Mouse (Mus musculus) hindbrain, embryonic 12.5 days (tissue): ENCODE results near the gene Wfdc6a. TPM values are rescaled to one million over a fixed set of nuclear protein-coding genes. Genes with fewer than 3 reads are reported as not detected.
"Not testable (repeated sequence)": the region's sequence is repeated elsewhere in the genome, so short reads cannot be mapped to it uniquely, and the experiment has no call there.

Experiments
- ATAC-seq: fragments of 200-750 bp; cut with Nextera tagmentation; 2 replicates; pipeline ENCODE4 v1.8.0; 2017; ENCODE audit warnings: moderate TSS enrichment; ENCODE audit not compliant: low FRiP score
- H3K27ac ChIP-seq: fragments of 300-500 bp; sonication (generic); 2 replicates; pipeline ENCODE4 v1.5.1; 2016; ENCODE audit warnings: mild to moderate bottlenecking
- H3K27me3 ChIP-seq: fragments of 300-500 bp; sonication (generic); 2 replicates; pipeline ENCODE4 v1.6.1; 2016; ENCODE audit warnings: mild to moderate bottlenecking
- H3K36me3 ChIP-seq: fragments of 300-500 bp; sonication (generic); 2 replicates; pipeline ENCODE4 v1.6.1; 2016; ENCODE audit warnings: mild to moderate bottlenecking
- H3K4me1 ChIP-seq: fragments of 300-500 bp; sonication (generic); 2 replicates; pipeline ENCODE4 v1.6.1; 2016
- H3K4me2 ChIP-seq: fragments of 300-500 bp; sonication (generic); replicated peaks from 2 replicates; pipeline ENCODE4 v1.6.1; 2016; ENCODE audit warnings: mild to moderate bottlenecking
- H3K4me3 ChIP-seq: fragments of 300-500 bp; sonication (generic); 2 replicates; pipeline ENCODE4 v1.5.1; 2016; ENCODE audit warnings: mild to moderate bottlenecking
- H3K9ac ChIP-seq: fragments of 300-500 bp; sonication (generic); 2 replicates; pipeline ENCODE4 v1.6.1; 2016; ENCODE audit warnings: mild to moderate bottlenecking, moderate library complexity
- H3K9me3 ChIP-seq: fragments of 300-500 bp; sonication (generic); replicated peaks from 2 replicates; pipeline ENCODE4 v1.6.1; 2016; ENCODE audit warnings: mild to moderate bottlenecking
- WGBS: fragments of 180-500 bp; shearing (Covaris S2); methylation state at CpG from one replicate; pipeline ENCODE4 v1.1.7; 2016; 5-methylcytosine and 5-hydroxymethylcytosine counted together
- polyA plus RNA-seq: library from polyadenylated mRNA; unstranded; fragments of >200 nt; fragmentation: Nextera tagmentation; extraction: Ambion mirVana; gene quantifications from 2 replicates; pipeline ENCODE4 v1.2.1, GENCODE M21; 2016

Wfdc6a gene
- polyA plus RNA-seq, result not detected in 2 replicates

DNA sequence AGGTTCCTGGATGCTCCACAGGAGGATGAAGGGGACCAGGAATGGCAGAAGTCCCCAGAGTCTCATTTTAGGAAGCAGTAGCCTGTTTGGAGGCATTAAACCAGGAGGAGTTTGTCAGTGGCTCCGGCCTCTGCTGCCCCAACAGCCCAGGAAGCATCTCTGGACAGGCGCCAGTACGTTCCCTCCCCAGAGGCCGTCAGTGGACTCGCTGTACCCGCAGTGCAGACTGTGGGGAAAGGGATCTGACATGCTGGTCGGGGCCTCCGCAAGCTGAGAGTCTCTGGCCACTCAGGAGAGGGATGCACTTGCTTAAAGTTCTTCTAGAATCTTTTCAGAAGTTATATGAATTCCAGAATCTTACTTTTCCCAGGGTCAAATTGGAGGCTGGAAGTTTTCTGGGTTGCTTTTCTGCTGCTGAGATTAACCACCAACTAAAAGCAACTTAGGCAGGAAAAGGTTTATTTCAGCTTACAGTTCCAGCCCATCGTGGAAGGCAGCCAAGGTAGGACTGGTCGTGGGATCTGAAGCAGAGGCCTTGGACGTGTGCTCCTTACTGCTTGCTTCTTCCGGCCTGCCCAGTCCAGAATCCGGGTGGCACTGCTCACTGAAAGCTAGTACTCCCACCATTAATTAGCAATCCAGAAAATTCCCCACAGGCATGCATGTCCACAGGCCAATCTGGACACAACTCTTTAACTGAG lies at the start of gene Wfdc6a:
TSS of gene Wfdc6a (minus strand) at position 423 of the 701 bp plus-strand sequence.
- not testable (repeated sequence) for H3K4me2 ChIP-seq, H3K4me1 ChIP-seq, H3K27me3 ChIP-seq, ATAC-seq, H3K4me3 ChIP-seq, H3K36me3 ChIP-seq, H3K9ac ChIP-seq, H3K9me3 ChIP-seq, H3K27ac ChIP-seq
- 72% methylated on average over 13 of the region's 13 CpGs for WGBS

DNA sequence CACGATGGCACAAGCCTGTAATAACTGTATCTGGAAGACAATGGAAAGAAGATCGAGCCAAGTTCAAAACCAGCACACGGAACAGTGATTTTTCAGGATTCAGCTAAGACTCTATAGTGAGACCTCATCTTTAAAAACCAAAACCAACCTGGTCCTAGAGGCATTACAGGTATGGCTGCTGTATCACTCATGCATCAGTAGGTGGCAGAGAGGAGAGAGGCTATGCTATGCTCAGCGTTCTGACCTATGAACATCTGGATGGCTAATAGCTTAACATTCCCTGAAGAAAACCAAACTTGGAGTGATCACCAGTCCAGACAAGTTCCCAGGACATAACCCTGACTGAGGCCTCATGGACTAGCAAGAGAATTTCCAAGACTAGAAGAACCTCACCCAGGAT lies 36.5 kb upstream of the Wfdc6a start:
- Histone ChIP-seq H3K4me2 (no peak overlapping the region), H3K27me3 (no peaks in the 10 kb centered on the region), H3K9ac (no peak overlapping the region), H3K4me3 (no peak overlapping the region), H3K27ac (no peak overlapping the region), H3K36me3 (no peaks in the 10 kb centered on the region), H3K9me3 (no peaks in the 10 kb centered on the region), H3K4me1 (no peaks in the 10 kb centered on the region)
- no peak for ATAC-seq
- 89% methylated on average over 4 of the region's 4 CpGs for WGBS

DNA sequence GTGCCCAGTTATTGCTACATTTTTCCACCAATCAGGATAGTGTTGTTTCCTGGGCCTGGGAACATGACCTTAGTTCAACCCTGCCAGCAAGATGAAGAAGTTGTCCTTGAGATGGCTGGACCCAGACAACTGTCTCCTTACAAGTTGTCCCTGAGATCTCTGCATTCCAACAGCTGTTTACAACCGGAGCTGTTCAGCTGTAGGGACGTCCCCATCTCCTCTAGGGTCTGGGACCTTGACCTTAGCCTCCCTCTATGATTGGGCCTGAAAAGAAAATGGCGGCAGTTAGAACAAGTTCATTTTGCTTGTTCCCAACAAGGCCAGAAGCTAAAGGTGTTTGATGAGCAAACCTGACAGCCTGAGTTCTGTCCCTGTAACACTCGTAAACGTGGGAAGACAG lies 33.8 kb upstream of the Wfdc6a start:
- Histone ChIP-seq H3K9me3 (no peaks in the 10 kb centered on the region), H3K36me3 (no peaks in the 10 kb centered on the region), H3K27ac (no peak overlapping the region), H3K27me3 (no peaks in the 10 kb centered on the region), H3K4me1 (no peaks in the 10 kb centered on the region), H3K9ac (no peak overlapping the region), H3K4me3 (no peak overlapping the region), H3K4me2 (no peak overlapping the region)
- ATAC-seq, result no peak
- WGBS, result 87% methylated on average over 5 of the region's 5 CpGs

DNA sequence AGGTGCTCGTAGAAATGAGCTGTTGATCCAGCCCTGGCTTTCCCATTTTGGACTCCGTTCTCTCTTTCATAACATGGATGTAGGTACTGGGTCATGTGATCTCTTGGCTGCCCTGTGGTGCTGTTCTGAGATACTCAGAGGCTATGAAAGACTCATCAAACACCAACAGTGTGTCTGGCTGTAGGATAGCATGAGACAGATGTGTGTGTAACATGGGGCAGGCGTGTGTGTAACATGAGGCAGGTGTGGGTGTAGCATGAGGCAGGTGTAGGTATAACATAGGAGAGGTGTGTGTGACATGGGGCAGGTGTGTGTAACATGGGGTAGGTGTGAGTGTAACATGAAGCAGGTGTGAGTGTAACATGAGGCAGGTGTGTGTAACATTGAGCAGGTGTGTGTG lies 30.1 kb upstream of the Wfdc6a start:
- ATAC-seq, result no peak
- H3K4me2 ChIP-seq, result no peak overlapping the region
- no peak overlapping the region for H3K4me3 ChIP-seq
- H3K4me1 ChIP-seq, result no peaks in the 10 kb centered on the region
- H3K9me3 ChIP-seq, result no peaks in the 10 kb centered on the region
- no peak overlapping the region for H3K9ac ChIP-seq
- H3K27me3 ChIP-seq, result no peaks in the 10 kb centered on the region
- H3K27ac ChIP-seq, result no peak overlapping the region
- WGBS, result 96% methylated on average over 3 of the region's 3 CpGs
- H3K36me3 ChIP-seq, result no peaks in the 10 kb centered on the region

DNA sequence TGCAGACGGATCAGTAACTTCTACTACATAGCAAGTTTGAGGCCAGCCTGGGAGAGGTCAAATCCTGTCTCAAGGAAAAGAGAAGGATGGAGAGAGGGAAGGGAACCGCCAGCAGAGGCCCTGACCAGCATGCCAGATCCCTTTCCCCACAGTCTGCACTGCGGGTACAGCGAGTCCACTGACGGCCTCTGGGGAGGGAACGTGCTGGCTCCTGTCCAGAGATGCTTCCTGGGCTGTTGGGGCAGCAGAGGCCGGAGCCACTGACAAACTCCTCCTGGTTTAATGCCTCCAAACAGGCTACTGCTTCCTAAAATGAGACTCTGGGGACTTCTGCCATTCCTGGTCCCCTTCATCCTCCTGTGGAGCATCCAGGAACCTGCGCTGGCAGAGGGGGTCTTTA lies 28.2 kb upstream of the Wfdc6a start, which contains the start of the genes Wfdc6b and Wfdc8:
TSS of gene Wfdc6b (plus strand) at position 52 of the 400 bp plus-strand sequence.
TSS of gene Wfdc8 (minus strand) at position 156 of the 400 bp plus-strand sequence.
- H3K27me3 ChIP-seq, H3K4me2 ChIP-seq, ATAC-seq, H3K27ac ChIP-seq, H3K9ac ChIP-seq, H3K4me3 ChIP-seq, H3K36me3 ChIP-seq, H3K4me1 ChIP-seq, H3K9me3 ChIP-seq: not testable (repeated sequence)
- WGBS, result 69% methylated on average over 8 of the region's 8 CpGs

DNA sequence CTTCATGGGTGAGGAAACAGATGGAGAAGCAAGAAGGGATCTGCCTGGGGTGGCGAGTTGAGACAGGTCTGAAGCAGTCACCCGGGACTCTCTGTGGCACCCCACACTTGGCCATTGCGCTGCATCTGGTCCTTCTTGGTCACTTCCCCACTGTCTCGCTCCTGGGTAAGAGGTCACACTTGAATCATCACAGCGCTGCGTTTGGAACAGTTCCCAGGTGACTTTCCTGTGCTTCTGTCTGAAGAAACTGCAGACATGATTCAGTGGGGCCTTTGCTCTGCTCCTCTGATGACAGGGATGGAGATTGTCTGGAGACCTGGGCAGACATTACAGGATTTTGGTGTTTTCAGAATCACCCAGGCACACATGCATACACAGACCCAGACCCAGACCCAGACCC lies 23.5 kb upstream of the Wfdc6a start:
- no peaks in the 10 kb centered on the region for H3K9me3 ChIP-seq
- H3K4me2 ChIP-seq, result no peak overlapping the region
- ATAC-seq, result no peak
- H3K27me3 ChIP-seq, result peaks cover 3% of the 10 kb centered on the region; the same call in 1 of the 2 replicates
- 85% methylated on average over 6 of the region's 6 CpGs for WGBS
- no peak overlapping the region for H3K27ac ChIP-seq
- no peaks in the 10 kb centered on the region for H3K36me3 ChIP-seq
- H3K9ac ChIP-seq, result no peak overlapping the region
- H3K4me1 ChIP-seq, result no peaks in the 10 kb centered on the region
- H3K4me3 ChIP-seq, result no peak overlapping the region

DNA sequence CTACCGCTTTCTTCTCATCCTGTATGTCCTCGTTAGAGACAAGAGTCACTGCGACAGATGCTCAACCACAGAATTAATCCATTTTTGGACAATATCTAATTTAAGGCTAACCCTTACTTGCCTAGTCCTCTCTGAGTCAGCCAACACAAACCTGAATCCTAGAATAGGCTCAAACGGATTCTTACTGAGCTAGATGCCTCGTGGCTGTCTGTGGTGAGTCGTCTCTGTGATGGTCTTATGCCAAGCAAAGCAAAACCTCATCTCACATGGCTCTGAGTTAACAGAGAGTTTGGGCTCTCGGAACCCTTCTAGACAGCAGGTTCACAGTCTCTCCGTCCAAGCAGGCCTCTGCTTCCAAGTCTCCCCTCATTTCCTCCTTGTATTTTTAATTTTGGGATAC lies 19.2 kb upstream of the Wfdc6a start:
- no peak for ATAC-seq

DNA sequence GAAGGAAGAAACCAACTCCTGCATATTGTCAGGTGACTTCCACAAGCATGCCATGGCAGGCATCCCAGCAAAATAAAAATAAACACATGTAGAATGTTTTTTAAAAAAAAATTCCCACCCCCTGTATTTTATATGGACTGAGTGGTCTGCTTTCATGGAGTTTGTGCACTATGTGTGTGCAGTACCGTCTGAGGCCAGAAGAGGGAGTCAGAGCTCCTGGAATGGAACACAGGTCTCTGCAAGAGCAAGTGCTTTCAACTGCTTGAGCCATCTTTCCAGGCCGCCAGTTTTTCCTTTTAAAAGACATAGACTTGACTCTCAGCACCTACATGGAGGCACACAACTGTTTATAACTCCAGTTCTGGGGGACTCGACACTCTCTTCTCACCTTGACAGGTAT lies 18.2 kb upstream of the Wfdc6a start:
- Histone ChIP-seq H3K9ac (no peak overlapping the region), H3K27me3 (peaks cover 3% of the 10 kb centered on the region; the same call in 1 of the 2 replicates), H3K27ac (no peak overlapping the region), H3K4me3 (no peak overlapping the region), H3K4me2 (no peak overlapping the region), H3K4me1 (no peaks in the 10 kb centered on the region), H3K36me3 (no peaks in the 10 kb centered on the region), H3K9me3 (no peaks in the 10 kb centered on the region)
- 86% methylated on average over 3 of the region's 3 CpGs for WGBS
- ATAC-seq, result no peak

More for the DNA sequence above, 19.2 kb upstream of the Wfdc6a start:
- H3K4me2 ChIP-seq, result no peak overlapping the region
- H3K36me3 ChIP-seq, result no peaks in the 10 kb centered on the region
- H3K9ac ChIP-seq, result no peak overlapping the region
- no peaks in the 10 kb centered on the region for H3K9me3 ChIP-seq
- H3K27ac ChIP-seq, result no peak overlapping the region
- H3K4me1 ChIP-seq, result no peaks in the 10 kb centered on the region
- WGBS, result 88% methylated on average over 8 of the region's 8 CpGs
- H3K27me3 ChIP-seq, result peaks cover 3% of the 10 kb centered on the region; the same call in 1 of the 2 replicates
- H3K4me3 ChIP-seq, result no peak overlapping the region

DNA sequence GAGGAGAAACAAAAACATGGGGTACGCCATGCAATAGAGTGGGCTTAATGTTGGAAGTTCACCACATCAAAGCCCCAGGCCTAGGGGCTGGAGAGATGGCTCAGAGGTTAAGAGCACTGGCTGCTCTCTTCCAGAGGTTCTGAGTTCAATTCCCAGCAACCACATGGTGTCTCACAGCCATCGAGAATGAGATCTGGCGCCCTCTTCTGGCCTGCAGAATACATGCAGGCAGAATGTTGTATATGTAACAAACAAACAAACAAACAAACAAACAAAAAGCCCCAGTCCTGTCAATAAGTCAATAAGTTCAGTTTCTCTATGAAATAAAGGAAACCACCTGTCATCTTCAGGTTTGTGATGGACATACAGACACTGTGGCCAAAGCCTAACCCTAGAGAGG lies 14.9 kb upstream of the Wfdc6a start:
- WGBS, result 71% methylated on average over 3 of the region's 3 CpGs
- no peak for ATAC-seq

DNA sequence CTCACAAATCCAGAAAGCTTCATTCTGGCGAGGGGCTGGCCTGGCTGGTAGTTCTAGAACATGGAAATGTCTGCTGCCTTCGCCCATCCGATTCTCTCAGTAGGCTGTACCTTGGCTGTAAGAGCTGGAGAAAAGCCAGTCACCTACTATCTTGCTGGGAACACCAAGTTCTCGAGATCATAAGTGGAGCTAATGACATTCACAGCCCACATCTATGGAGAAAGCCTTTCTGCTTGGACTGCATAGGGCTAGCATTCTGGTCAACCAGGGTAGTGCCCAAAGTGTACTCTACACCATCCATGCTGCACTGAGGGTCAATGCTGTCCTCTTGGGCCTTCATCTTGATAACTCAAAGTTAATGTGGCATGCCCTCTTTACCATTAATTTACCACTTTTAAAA lies 8.2 kb upstream of the Wfdc6a start, which contains the start of gene Eppin:
TSS of gene Eppin (minus strand) at position 101 of the 400 bp plus-strand sequence.
- H3K27me3 ChIP-seq, result no peaks in the 10 kb centered on the region
- H3K9ac ChIP-seq, result no peak within 1 kb of the TSS
- ATAC-seq, result no peak
- H3K27ac ChIP-seq, result no peak within 1 kb of the TSS
- H3K4me3 ChIP-seq, result no peak within 1 kb of the TSS
- WGBS, result 85% methylated on average over 4 of the region's 4 CpGs
- no peaks in the 10 kb centered on the region for H3K4me1 ChIP-seq
- no peaks in the 10 kb centered on the region for H3K9me3 ChIP-seq
- H3K36me3 ChIP-seq, result no peaks in the 10 kb centered on the region
- no peak within 1 kb of the TSS for H3K4me2 ChIP-seq

More for the DNA sequence above, 14.9 kb upstream of the Wfdc6a start:
- no peak overlapping the region for H3K4me3 ChIP-seq
- H3K27ac ChIP-seq, result no peak overlapping the region
- H3K36me3 ChIP-seq, result no peaks in the 10 kb centered on the region
- no peaks in the 10 kb centered on the region for H3K27me3 ChIP-seq
- H3K9ac ChIP-seq, result no peak overlapping the region
- H3K4me1 ChIP-seq, result no peaks in the 10 kb centered on the region
- no peak overlapping the region for H3K4me2 ChIP-seq
- H3K9me3 ChIP-seq, result no peaks in the 10 kb centered on the region

DNA sequence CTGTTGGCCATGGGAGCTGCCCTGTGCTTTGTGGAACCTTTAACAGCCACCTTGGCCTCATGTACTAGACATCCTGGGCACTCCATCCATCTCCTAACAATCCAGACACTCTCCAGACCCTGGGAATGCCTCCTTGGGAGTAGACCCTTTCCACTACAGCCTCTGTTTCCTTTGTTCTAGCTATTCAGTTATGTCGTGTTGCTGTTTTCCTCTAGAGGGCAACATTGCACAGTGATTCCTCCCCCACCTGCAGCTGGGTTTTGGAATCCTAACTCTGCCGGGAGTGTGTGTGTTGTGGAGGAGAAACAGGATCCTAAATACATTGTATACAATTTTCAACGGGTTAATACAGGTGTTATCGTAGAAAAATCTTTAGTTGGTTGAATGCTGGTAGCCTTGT lies 6.8 kb upstream of the Wfdc6a start:
- no peaks in the 10 kb centered on the region for H3K27me3 ChIP-seq
- H3K9me3 ChIP-seq, result no peaks in the 10 kb centered on the region
- no peaks in the 10 kb centered on the region for H3K36me3 ChIP-seq
- H3K4me1 ChIP-seq, result no peaks in the 10 kb centered on the region
- 11% methylated on average over 4 of the region's 4 CpGs for WGBS
- no peak for ATAC-seq
- no peak overlapping the region for H3K27ac ChIP-seq
- H3K4me2 ChIP-seq, result no peak overlapping the region
- no peak overlapping the region for H3K4me3 ChIP-seq
- H3K9ac ChIP-seq, result no peak overlapping the region

DNA sequence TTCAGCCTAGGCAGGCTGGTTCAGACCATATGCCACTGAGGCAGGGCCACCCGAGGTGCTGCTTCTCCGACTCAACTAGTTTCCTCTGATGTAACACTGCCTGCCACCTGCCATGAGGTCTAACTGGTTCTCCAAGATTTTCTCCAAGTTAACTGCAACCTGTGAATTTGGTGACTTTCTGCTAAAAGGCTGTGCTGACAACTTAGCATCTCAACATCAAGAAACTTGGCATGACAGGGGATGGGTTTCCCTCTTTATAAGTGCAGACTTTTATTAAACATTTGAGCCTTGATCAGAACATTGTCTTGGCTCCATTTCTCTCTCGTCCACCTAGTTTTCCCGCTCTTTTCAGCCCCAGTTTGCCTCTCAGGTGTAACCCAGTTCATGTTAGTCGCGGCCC lies 11.9 kb downstream of the Wfdc6a start, which contains the start of gene Spint3:
TSS of gene Spint3 (minus strand) at position 101 of the 400 bp plus-strand sequence.
- ATAC-seq, H3K36me3 ChIP-seq, H3K4me1 ChIP-seq, H3K9ac ChIP-seq, H3K27ac ChIP-seq, H3K9me3 ChIP-seq, H3K4me3 ChIP-seq, H3K4me2 ChIP-seq, H3K27me3 ChIP-seq: not testable (repeated sequence)
- 84% methylated on average over 6 of the region's 6 CpGs for WGBS

DNA sequence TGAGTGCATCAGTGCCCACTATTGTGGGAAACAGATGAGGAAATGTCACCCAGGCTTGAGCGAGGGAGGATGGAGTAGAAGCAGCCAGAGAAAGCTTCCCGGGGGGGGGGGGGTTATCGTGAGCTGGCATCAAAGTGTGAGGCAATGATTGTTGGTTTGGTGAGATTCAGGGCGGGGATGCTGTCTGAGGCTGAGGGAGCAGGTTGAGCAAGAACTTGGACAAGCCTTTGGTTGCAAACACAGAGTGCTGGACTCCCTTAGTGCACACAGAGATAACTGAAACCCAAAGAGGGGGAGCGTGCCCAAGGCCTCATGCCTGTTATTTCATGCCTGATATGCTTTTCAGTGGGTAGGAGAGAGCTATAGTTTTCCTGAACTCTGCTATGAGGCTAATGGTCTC lies 17.8 kb downstream of the Wfdc6a start:
- no peak for ATAC-seq
- no peak overlapping the region for H3K4me3 ChIP-seq

More for the DNA sequence above, 17.8 kb downstream of the Wfdc6a start:
- H3K36me3 ChIP-seq, result 0 out of 2 replicates have a peak, but pooled peaks cover 2% of the 10 kb centered on the region
- H3K9ac ChIP-seq, result no peak overlapping the region
- H3K9me3 ChIP-seq, result no peaks in the 10 kb centered on the region
- H3K4me1 ChIP-seq, result peaks cover 13% of the 10 kb centered on the region
- no peak overlapping the region for H3K4me2 ChIP-seq
- no peak overlapping the region for H3K27ac ChIP-seq
- WGBS, result 88% methylated on average over 5 of the region's 5 CpGs
- H3K27me3 ChIP-seq, result peaks cover 16% of the 10 kb centered on the region
